Mouse (Mus musculus): Measurements from ENCODE around the gene Gm16253. TPM values are rescaled to one million over a fixed set of nuclear protein-coding genes. Genes with fewer than 3 reads are reported as not detected.

Gene Gm16253
- polyA plus RNA-seq, 1 experiment from 2014 or later: 1.0 TPM

- ATAC-seq (replicated peaks; ENCODE audit: low FRiP score): no peak
- peaks cover 3% of the 10 kb centered on the region for H3K4me1 ChIP-seq (replicated peaks; ENCODE audit: control insufficient read depth, insufficient read depth, low read length)
- no peak for DNase-seq (ENCODE audit: low spot score)
- no peaks in the 10 kb centered on the region for H3K36me3 ChIP-seq (ENCODE audit: control insufficient read depth, insufficient read depth, low read length)
- H3K4me2 ChIP-seq (ENCODE audit: low read depth, low read length, severe bottlenecking): no peak overlapping the region
- no peaks in the 10 kb centered on the region for H3K27me3 ChIP-seq (ENCODE audit: control insufficient read depth, insufficient read depth, low read length)
- H3K9ac ChIP-seq (ENCODE audit: low read length): no peak overlapping the region
- 89% methylated on average over 5 of the region's 5 CpGs for WGBS
- H3K4me3 ChIP-seq (ENCODE audit: low read depth, low read length): no peak overlapping the region
- no peak overlapping the region for H3K27ac ChIP-seq (ENCODE audit: low read depth, low read length)
- no peaks in the 10 kb centered on the region for H3K9me3 ChIP-seq (ENCODE audit: control insufficient read depth, low read length)
Measured at GRCm38 (mm10) chr3:96583386-96583785, 6.6 kb downstream of the Gm16253 start.

- Histone ChIP-seq H3K4me1 (replicated peaks; ENCODE audit: control insufficient read depth, insufficient read depth, low read length) (peaks cover 2% of the 10 kb centered on the region; the same call in 1 of the 2 replicates), H3K9me3 (ENCODE audit: control insufficient read depth, low read length) (no peaks in the 10 kb centered on the region), H3K27ac (ENCODE audit: low read depth, low read length) (no peak overlapping the region), H3K27me3 (ENCODE audit: control insufficient read depth, insufficient read depth, low read length) (peaks cover 4% of the 10 kb centered on the region), H3K36me3 (ENCODE audit: control insufficient read depth, insufficient read depth, low read length) (no peaks in the 10 kb centered on the region), H3K9ac (ENCODE audit: low read length) (no peak overlapping the region), H3K4me2 (ENCODE audit: low read depth, low read length, severe bottlenecking) (no peak overlapping the region), H3K4me3 (ENCODE audit: low read depth, low read length) (no peak overlapping the region)
- DNase-seq (ENCODE audit: low spot score) (no peak), ATAC-seq (replicated peaks; ENCODE audit: low FRiP score) (no peak)
- WGBS: 79% methylated on average over 4 of the region's 4 CpGs
Measured at GRCm38 (mm10) chr3:96590657-96591056, 13.9 kb downstream of the Gm16253 start.

- peak overlapping the region; percentile 60 for H3K4me3 ChIP-seq (ENCODE audit: low read depth, low read length)
- peaks cover 20% of the 10 kb centered on the region for H3K4me1 ChIP-seq (replicated peaks; ENCODE audit: control insufficient read depth, insufficient read depth, low read length)
- H3K9ac ChIP-seq (ENCODE audit: low read length): peak overlapping the region; percentile 74
- H3K27ac ChIP-seq (ENCODE audit: low read depth, low read length): no peak overlapping the region
- peak overlapping the region; percentile 87 for H3K4me2 ChIP-seq (ENCODE audit: low read depth, low read length, severe bottlenecking)
- no peaks in the 10 kb centered on the region for H3K36me3 ChIP-seq (ENCODE audit: control insufficient read depth, insufficient read depth, low read length)
- WGBS: under 1% methylated on average over 10 of the region's 10 CpGs
- ATAC-seq (replicated peaks; ENCODE audit: low FRiP score): no peak; the same call in 1 of the 2 replicates
- peaks cover 13% of the 10 kb centered on the region for H3K27me3 ChIP-seq (ENCODE audit: control insufficient read depth, insufficient read depth, low read length)
- no peaks in the 10 kb centered on the region for H3K9me3 ChIP-seq (ENCODE audit: control insufficient read depth, low read length)
- DNase-seq (ENCODE audit: low spot score): no peak
Measured at GRCm38 (mm10) chr3:96593374-96593773, 16.6 kb downstream of the Gm16253 start.

GRCm38 (mm10) chr3:96593790-96594560, 17.2 kb downstream of the Gm16253 start, which contains the start of gene Polr3gl:
TSS of gene Polr3gl (minus strand) at chr3:96594181.
- ATAC-seq (replicated peaks; ENCODE audit: low FRiP score): peak; percentile 85
- H3K27me3 ChIP-seq (ENCODE audit: control insufficient read depth, insufficient read depth, low read length): peaks cover 16% of the 10 kb centered on the region
- WGBS: 0% methylated on average over 36 of the region's 38 CpGs
- peak within 1 kb of the TSS; percentile 87 for H3K4me2 ChIP-seq (ENCODE audit: low read depth, low read length, severe bottlenecking)
- H3K9ac ChIP-seq (ENCODE audit: low read length): peak within 1 kb of the TSS; percentile 74
- 0 out of 2 replicates have a peak within 1 kb of the TSS, but pooled peaks have one; percentile 31 for H3K27ac ChIP-seq (ENCODE audit: low read depth, low read length)
- peak within 1 kb of the TSS; percentile 60 for H3K4me3 ChIP-seq (ENCODE audit: low read depth, low read length)
- H3K9me3 ChIP-seq (ENCODE audit: control insufficient read depth, low read length): no peaks in the 10 kb centered on the region
- H3K36me3 ChIP-seq (ENCODE audit: control insufficient read depth, insufficient read depth, low read length): no peaks in the 10 kb centered on the region
- H3K4me1 ChIP-seq (replicated peaks; ENCODE audit: control insufficient read depth, insufficient read depth, low read length): peaks cover 25% of the 10 kb centered on the region
- DNase-seq (ENCODE audit: low spot score): peak; percentile 94

- H3K4me3 ChIP-seq (ENCODE audit: low read depth, low read length): no peak overlapping the region
- no peaks in the 10 kb centered on the region for H3K9me3 ChIP-seq (ENCODE audit: control insufficient read depth, low read length)
- H3K9ac ChIP-seq (ENCODE audit: low read length): no peak overlapping the region
- H3K27ac ChIP-seq (ENCODE audit: low read depth, low read length): no peak overlapping the region
- no peak for DNase-seq (ENCODE audit: low spot score)
- H3K4me2 ChIP-seq (ENCODE audit: low read depth, low read length, severe bottlenecking): no peak overlapping the region
- peaks cover 25% of the 10 kb centered on the region for H3K4me1 ChIP-seq (replicated peaks; ENCODE audit: control insufficient read depth, insufficient read depth, low read length)
- H3K36me3 ChIP-seq (ENCODE audit: control insufficient read depth, insufficient read depth, low read length): no peaks in the 10 kb centered on the region
- WGBS: 75% methylated on average over 5 of the region's 5 CpGs
- ATAC-seq (replicated peaks; ENCODE audit: low FRiP score): no peak
- H3K27me3 ChIP-seq (ENCODE audit: control insufficient read depth, insufficient read depth, low read length): peaks cover 21% of the 10 kb centered on the region
Measured at GRCm38 (mm10) chr3:96594851-96595250, 18.1 kb downstream of the Gm16253 start.

- H3K4me1 ChIP-seq (replicated peaks; ENCODE audit: control insufficient read depth, insufficient read depth, low read length): peaks cover 25% of the 10 kb centered on the region
- DNase-seq (ENCODE audit: low spot score): no peak
- 27% methylated on average over 6 of the region's 6 CpGs for WGBS
- no peak overlapping the region for H3K9ac ChIP-seq (ENCODE audit: low read length)
- no peaks in the 10 kb centered on the region for H3K9me3 ChIP-seq (ENCODE audit: control insufficient read depth, low read length)
- H3K36me3 ChIP-seq (ENCODE audit: control insufficient read depth, insufficient read depth, low read length): no peaks in the 10 kb centered on the region
- H3K27me3 ChIP-seq (ENCODE audit: control insufficient read depth, insufficient read depth, low read length): peaks cover 21% of the 10 kb centered on the region
- peak overlapping the region; percentile 35; the same call in 1 of the 2 replicates for H3K4me3 ChIP-seq (ENCODE audit: low read depth, low read length)
- no peak for ATAC-seq (replicated peaks; ENCODE audit: low FRiP score)
- peak overlapping the region; percentile 91; the same call in 1 of the 2 replicates for H3K4me2 ChIP-seq (ENCODE audit: low read depth, low read length, severe bottlenecking)
- H3K27ac ChIP-seq (ENCODE audit: low read depth, low read length): no peak overlapping the region
Measured at GRCm38 (mm10) chr3:96595661-96596060, 18.9 kb downstream of the Gm16253 start.

GRCm38 (mm10) chr3:96596228-96596707, 19.5 kb downstream of the Gm16253 start, which contains the start of gene Ankrd34a:
TSS of gene Ankrd34a (plus strand) at chr3:96596636.
- peak within 1 kb of the TSS; percentile 67 for H3K9ac ChIP-seq (ENCODE audit: low read length)
- H3K4me2 ChIP-seq (ENCODE audit: low read depth, low read length, severe bottlenecking): peak within 1 kb of the TSS; percentile 91
- peaks cover 25% of the 10 kb centered on the region for H3K4me1 ChIP-seq (replicated peaks; ENCODE audit: control insufficient read depth, insufficient read depth, low read length)
- peak within 1 kb of the TSS; percentile 35 for H3K4me3 ChIP-seq (ENCODE audit: low read depth, low read length)
- no peaks in the 10 kb centered on the region for H3K9me3 ChIP-seq (ENCODE audit: control insufficient read depth, low read length)
- no peak within 1 kb of the TSS for H3K27ac ChIP-seq (ENCODE audit: low read depth, low read length)
- DNase-seq (ENCODE audit: low spot score) (peak; percentile 61), ATAC-seq (replicated peaks; ENCODE audit: low FRiP score) (no peak)
- 0% methylated on average over 23 of the region's 23 CpGs for WGBS
- peaks cover 21% of the 10 kb centered on the region for H3K27me3 ChIP-seq (ENCODE audit: control insufficient read depth, insufficient read depth, low read length)
- H3K36me3 ChIP-seq (ENCODE audit: control insufficient read depth, insufficient read depth, low read length): no peaks in the 10 kb centered on the region

- Histone ChIP-seq H3K9ac (ENCODE audit: low read length) (peak overlapping the region; percentile 67), H3K4me3 (ENCODE audit: low read depth, low read length) (peak overlapping the region; percentile 35), H3K9me3 (ENCODE audit: control insufficient read depth, low read length) (no peaks in the 10 kb centered on the region), H3K27ac (ENCODE audit: low read depth, low read length) (no peak overlapping the region), H3K27me3 (ENCODE audit: control insufficient read depth, insufficient read depth, low read length) (peaks cover 21% of the 10 kb centered on the region), H3K4me1 (replicated peaks; ENCODE audit: control insufficient read depth, insufficient read depth, low read length) (peaks cover 25% of the 10 kb centered on the region), H3K4me2 (ENCODE audit: low read depth, low read length, severe bottlenecking) (peak overlapping the region; percentile 91), H3K36me3 (ENCODE audit: control insufficient read depth, insufficient read depth, low read length) (no peaks in the 10 kb centered on the region)
- ATAC-seq (replicated peaks; ENCODE audit: low FRiP score) (no peak), DNase-seq (ENCODE audit: low spot score) (peak; percentile 57)
- WGBS: 3% methylated on average over 10 of the region's 12 CpGs
Measured at GRCm38 (mm10) chr3:96596855-96597254, 20.1 kb downstream of the Gm16253 start.

All from forebrain, embryonic 11.5 days (tissue).